Mouse (Mus musculus) lung, postnatal 0 days (tissue): ENCODE measurements around the gene Opa3.

Source experiments
- CTCF ChIP-seq: IDR thresholded peaks from 2 replicates; pipeline ENCODE4 v1.5.1; 2016; ENCODE audit warnings: antibody characterized with exemption, mild to moderate bottlenecking
- EP300 ChIP-seq: IDR thresholded peaks from 2 replicates; pipeline ENCODE4 v1.6.1; 2016; ENCODE audit warnings: antibody characterized with exemption, mild to moderate bottlenecking, control low read depth

- TF ChIP-seq CTCF (no peak), EP300 (no peak)
Measured at GRCm38 (mm10) chr7:19231849-19232248, 3.7 kb downstream of the Opa3 start.
